Mouse (Mus musculus): ENCODE data around the gene Ttll11. TPM values are rescaled to one million over a fixed set of nuclear protein-coding genes. Genes with fewer than 3 reads are reported as not detected.

Ttll11 gene
- polyA plus RNA-seq, 1 experiment from 2014 or later, result 0.34 TPM

DNA sequence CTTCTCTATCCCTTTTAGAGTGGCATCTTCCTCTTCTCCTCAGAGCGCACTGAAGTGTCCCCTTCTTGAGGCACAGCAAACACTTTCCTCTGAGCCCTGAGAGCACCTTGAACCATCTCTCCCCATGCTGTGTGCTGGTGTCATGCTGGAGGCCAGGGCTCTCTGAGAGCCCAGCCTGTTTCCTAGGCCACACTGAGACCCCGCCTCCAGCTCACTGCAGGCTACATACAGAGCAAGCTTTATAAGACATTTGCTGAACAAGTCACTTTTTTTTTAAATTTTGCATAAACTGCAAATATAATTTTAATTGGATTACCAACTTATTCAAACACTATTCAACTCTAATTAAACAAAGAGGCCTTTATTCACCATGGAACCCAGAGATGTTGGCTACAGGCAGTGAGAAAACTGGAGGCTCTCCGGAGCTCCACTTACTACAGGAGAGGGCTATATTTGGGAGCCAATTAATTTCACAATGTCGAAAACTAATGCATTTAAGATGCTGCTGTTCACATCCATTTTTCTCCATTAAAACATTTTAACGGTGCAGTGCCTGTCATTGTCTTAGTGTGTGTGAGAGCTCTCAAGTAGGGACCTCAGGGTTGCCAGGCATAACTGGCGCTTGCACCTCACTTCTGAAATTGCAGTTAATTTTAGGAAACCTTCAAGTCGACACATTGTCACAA lies 119.9 kb downstream of the Ttll11 start:
- WGBS, result 67% methylated on average over 7 of the region's 7 CpGs
- Histone ChIP-seq H3K27me3 (ENCODE audit: control insufficient read depth, insufficient read depth, low read length) (no peaks in the 10 kb centered on the region), H3K4me2 (ENCODE audit: low read depth, low read length) (no peak overlapping the region), H3K4me1 (ENCODE audit: control insufficient read depth, insufficient read depth, low read length) (peaks cover 2% of the 10 kb centered on the region), H3K27ac (ENCODE audit: low read length) (no peak overlapping the region), H3K36me3 (ENCODE audit: control insufficient read depth, insufficient read depth, low read length) (no peaks in the 10 kb centered on the region), H3K9me3 (replicated peaks; ENCODE audit: control insufficient read depth, low read length) (no peaks in the 10 kb centered on the region), H3K4me3 (replicated peaks; ENCODE audit: low read length) (no peak overlapping the region), H3K9ac (ENCODE audit: low read length) (no peak overlapping the region)
- no peak for ATAC-seq (ENCODE audit: insufficient read depth, low FRiP score)

GRCm38 (mm10) chr2:35858281-35858680 lies 121.4 kb downstream of the Ttll11 start:
- Histone ChIP-seq H3K4me1 (ENCODE audit: control insufficient read depth, insufficient read depth, low read length) (peaks cover 1% of the 10 kb centered on the region), H3K4me3 (replicated peaks; ENCODE audit: low read length) (no peak overlapping the region), H3K9me3 (replicated peaks; ENCODE audit: control insufficient read depth, low read length) (no peaks in the 10 kb centered on the region), H3K27me3 (ENCODE audit: control insufficient read depth, insufficient read depth, low read length) (no peaks in the 10 kb centered on the region), H3K27ac (ENCODE audit: low read length) (no peak overlapping the region), H3K9ac (ENCODE audit: low read length) (no peak overlapping the region), H3K4me2 (ENCODE audit: low read depth, low read length) (no peak overlapping the region), H3K36me3 (ENCODE audit: control insufficient read depth, insufficient read depth, low read length) (no peaks in the 10 kb centered on the region)
- WGBS, result 68% methylated on average over 6 of the region's 6 CpGs
- no peak for ATAC-seq (ENCODE audit: insufficient read depth, low FRiP score)

DNA sequence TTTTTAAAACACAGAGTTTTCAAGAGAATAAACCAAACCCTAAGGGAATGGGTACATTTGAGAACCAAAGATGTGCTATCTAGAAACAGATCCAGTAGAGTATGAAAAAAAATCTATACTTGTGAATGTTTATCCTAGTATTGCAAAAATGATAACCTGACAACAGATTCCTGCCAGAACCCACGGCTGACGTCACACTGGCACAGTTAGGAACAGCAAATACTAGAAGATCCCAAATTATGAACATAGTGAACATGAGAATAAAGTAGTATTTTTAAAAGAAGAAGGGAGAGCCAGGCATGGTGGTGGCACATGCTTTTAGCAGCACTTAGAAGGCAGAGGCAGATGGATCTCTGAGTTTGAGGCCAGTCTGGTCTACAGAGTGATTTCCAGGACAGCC lies 122.8 kb downstream of the Ttll11 start:
- Histone ChIP-seq H3K27me3 (ENCODE audit: control insufficient read depth, insufficient read depth, low read length) (no peaks in the 10 kb centered on the region), H3K9me3 (replicated peaks; ENCODE audit: control insufficient read depth, low read length) (no peaks in the 10 kb centered on the region), H3K27ac (ENCODE audit: low read length) (no peak overlapping the region), H3K36me3 (ENCODE audit: control insufficient read depth, insufficient read depth, low read length) (no peaks in the 10 kb centered on the region), H3K4me2 (ENCODE audit: low read depth, low read length) (no peak overlapping the region), H3K4me1 (ENCODE audit: control insufficient read depth, insufficient read depth, low read length) (peaks cover 9% of the 10 kb centered on the region; the same call in 1 of the 2 replicates), H3K9ac (ENCODE audit: low read length) (no peak overlapping the region), H3K4me3 (replicated peaks; ENCODE audit: low read length) (no peak overlapping the region)
- 67% methylated on average over 2 of the region's 2 CpGs for WGBS
- no peak for ATAC-seq (ENCODE audit: insufficient read depth, low FRiP score)

DNA sequence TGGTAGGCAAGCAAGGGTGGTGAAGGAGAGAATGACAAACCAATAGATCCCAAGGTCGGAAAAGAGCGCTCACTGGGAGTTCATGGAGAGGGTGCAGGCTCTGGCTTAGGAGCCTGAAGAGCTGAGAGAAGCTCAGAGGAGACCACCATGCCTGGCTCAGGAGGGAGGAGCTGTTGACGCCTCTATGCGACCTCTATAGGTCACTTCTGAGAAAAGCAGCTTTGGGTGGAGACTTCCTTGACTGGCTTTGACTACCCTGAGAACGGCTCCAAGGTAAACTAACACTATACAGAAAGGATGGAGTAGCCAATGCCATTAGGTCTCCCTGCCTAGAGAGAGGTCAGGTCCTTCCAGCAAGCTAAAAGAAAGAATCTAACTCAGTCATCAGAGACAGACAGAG lies 124.8 kb downstream of the Ttll11 start:
- ATAC-seq (ENCODE audit: insufficient read depth, low FRiP score), result no peak
- H3K9ac ChIP-seq (ENCODE audit: low read length), result no peak overlapping the region
- no peak overlapping the region for H3K4me3 ChIP-seq (replicated peaks; ENCODE audit: low read length)
- no peaks in the 10 kb centered on the region for H3K9me3 ChIP-seq (replicated peaks; ENCODE audit: control insufficient read depth, low read length)
- WGBS, result 39% methylated on average over 5 of the region's 5 CpGs
- no peaks in the 10 kb centered on the region for H3K27me3 ChIP-seq (ENCODE audit: control insufficient read depth, insufficient read depth, low read length)
- H3K4me2 ChIP-seq (ENCODE audit: low read depth, low read length), result no peak overlapping the region
- H3K4me1 ChIP-seq (ENCODE audit: control insufficient read depth, insufficient read depth, low read length), result peaks cover 18% of the 10 kb centered on the region; the same call in 1 of the 2 replicates
- no peaks in the 10 kb centered on the region for H3K36me3 ChIP-seq (ENCODE audit: control insufficient read depth, insufficient read depth, low read length)
- H3K27ac ChIP-seq (ENCODE audit: low read length), result no peak overlapping the region

GRCm38 (mm10) chr2:35852971-35853370 lies 126.7 kb downstream of the Ttll11 start:
- 73% methylated on average over 4 of the region's 4 CpGs for WGBS
- peaks cover 18% of the 10 kb centered on the region; the same call in 1 of the 2 replicates for H3K4me1 ChIP-seq (ENCODE audit: control insufficient read depth, insufficient read depth, low read length)
- H3K36me3 ChIP-seq (ENCODE audit: control insufficient read depth, insufficient read depth, low read length), result no peaks in the 10 kb centered on the region
- H3K27me3 ChIP-seq (ENCODE audit: control insufficient read depth, insufficient read depth, low read length), result no peaks in the 10 kb centered on the region
- no peak overlapping the region for H3K9ac ChIP-seq (ENCODE audit: low read length)
- H3K9me3 ChIP-seq (replicated peaks; ENCODE audit: control insufficient read depth, low read length), result no peaks in the 10 kb centered on the region
- 0 out of 2 replicates have a peak overlapping the region, but pooled peaks have one; percentile 20 for H3K27ac ChIP-seq (ENCODE audit: low read length)
- H3K4me2 ChIP-seq (ENCODE audit: low read depth, low read length), result no peak overlapping the region
- H3K4me3 ChIP-seq (replicated peaks; ENCODE audit: low read length), result no peak overlapping the region
- no peak for ATAC-seq (ENCODE audit: insufficient read depth, low FRiP score)

GRCm38 (mm10) chr2:35852164-35852509 lies 127.6 kb downstream of the Ttll11 start:
- ATAC-seq (ENCODE audit: insufficient read depth, low FRiP score), result peak; percentile 59
- H3K36me3 ChIP-seq (ENCODE audit: control insufficient read depth, insufficient read depth, low read length), result no peaks in the 10 kb centered on the region
- H3K27ac ChIP-seq (ENCODE audit: low read length), result peak overlapping the region; percentile 55; the same call in 1 of the 2 replicates
- no peak overlapping the region for H3K9ac ChIP-seq (ENCODE audit: low read length)
- 32% methylated on average over 3 of the region's 3 CpGs for WGBS
- H3K27me3 ChIP-seq (ENCODE audit: control insufficient read depth, insufficient read depth, low read length), result no peaks in the 10 kb centered on the region
- H3K4me2 ChIP-seq (ENCODE audit: low read depth, low read length), result peak overlapping the region; percentile 31; the same call in 1 of the 2 replicates
- peaks cover 18% of the 10 kb centered on the region; the same call in 1 of the 2 replicates for H3K4me1 ChIP-seq (ENCODE audit: control insufficient read depth, insufficient read depth, low read length)
- no peaks in the 10 kb centered on the region for H3K9me3 ChIP-seq (replicated peaks; ENCODE audit: control insufficient read depth, low read length)
- H3K4me3 ChIP-seq (replicated peaks; ENCODE audit: low read length), result no peak overlapping the region

- peak; percentile 51; the same call in 1 of the 2 replicates for ATAC-seq (ENCODE audit: insufficient read depth, low FRiP score)
- peak overlapping the region; percentile 31; the same call in 1 of the 2 replicates for H3K4me2 ChIP-seq (ENCODE audit: low read depth, low read length)
Measured at GRCm38 (mm10) chr2:35851420-35852163, 128.1 kb downstream of the Ttll11 start.

GRCm38 (mm10) chr2:35849632-35850230 lies 130.0 kb downstream of the Ttll11 start:
- Histone ChIP-seq H3K27ac (ENCODE audit: low read length) (no peak overlapping the region), H3K27me3 (ENCODE audit: control insufficient read depth, insufficient read depth, low read length) (no peaks in the 10 kb centered on the region), H3K9ac (ENCODE audit: low read length) (no peak overlapping the region), H3K4me3 (replicated peaks; ENCODE audit: low read length) (no peak overlapping the region), H3K36me3 (ENCODE audit: control insufficient read depth, insufficient read depth, low read length) (no peaks in the 10 kb centered on the region), H3K4me2 (ENCODE audit: low read depth, low read length) (no peak overlapping the region), H3K4me1 (ENCODE audit: control insufficient read depth, insufficient read depth, low read length) (peaks cover 18% of the 10 kb centered on the region; the same call in 1 of the 2 replicates), H3K9me3 (replicated peaks; ENCODE audit: control insufficient read depth, low read length) (no peaks in the 10 kb centered on the region)
- 65% methylated on average over 10 of the region's 10 CpGs for WGBS
- ATAC-seq (ENCODE audit: insufficient read depth, low FRiP score), result no peak

More at GRCm38 (mm10) chr2:35851420-35852163, 128.1 kb downstream of the Ttll11 start:
- Histone ChIP-seq H3K4me3 (replicated peaks; ENCODE audit: low read length) (no peak overlapping the region), H3K27ac (ENCODE audit: low read length) (peak overlapping the region; percentile 55; the same call in 1 of the 2 replicates), H3K27me3 (ENCODE audit: control insufficient read depth, insufficient read depth, low read length) (no peaks in the 10 kb centered on the region), H3K9ac (ENCODE audit: low read length) (peak overlapping the region; percentile 31; the same call in 1 of the 2 replicates), H3K4me1 (ENCODE audit: control insufficient read depth, insufficient read depth, low read length) (peaks cover 18% of the 10 kb centered on the region; the same call in 1 of the 2 replicates), H3K36me3 (ENCODE audit: control insufficient read depth, insufficient read depth, low read length) (no peaks in the 10 kb centered on the region), H3K9me3 (replicated peaks; ENCODE audit: control insufficient read depth, low read length) (no peaks in the 10 kb centered on the region)
- 20% methylated on average over 17 of the region's 17 CpGs for whole genome bisulfite sequencing
